In genomic region chr7:113872846-113873245, GRCm38 (mm10) we compare ENCODE assay signal across 22 mouse cellular contexts.
"Had no signal": no experiment of that assay in that cellular context is flagged by ENCODE, and none has a peak within 500 bp of the region (broad histone marks: within the 10 kb centered on the region; RNA-seq: fewer than 3 reads in every experiment).

No protein-coding gene starts in this region.

- H3K4me1 ChIP-seq: limb, embryonic 10.5 days; limb, embryonic 13.5 days; liver, embryonic 12.5 days; liver, embryonic 15.5 days; lung, embryonic 15.5 days; megakaryocyte, embryonic 14.5 days; midbrain, embryonic 10.5 days; midbrain, embryonic 13.5 days had no signal

- H3K9me3 ChIP-seq: limb, embryonic 10.5 days; limb, embryonic 13.5 days; liver, embryonic 12.5 days; liver, embryonic 15.5 days; lung, embryonic 15.5 days; megakaryocyte, embryonic 14.5 days; midbrain, embryonic 10.5 days; midbrain, embryonic 13.5 days; neural tube, embryonic 13.5 days had no signal

- H3K9ac ChIP-seq: limb, embryonic 13.5 days; liver, embryonic 12.5 days; liver, embryonic 15.5 days; lung, embryonic 15.5 days; midbrain, embryonic 13.5 days; neural tube, embryonic 13.5 days had no signal

- H3K4me3 ChIP-seq: layer of hippocampus, adult 2 months; limb, embryonic 10.5 days; limb, embryonic 13.5 days; liver, embryonic 12.5 days; liver, embryonic 15.5 days; lung, embryonic 15.5 days; megakaryocyte, embryonic 14.5 days; midbrain, embryonic 10.5 days; midbrain, embryonic 13.5 days; myocyte; neural tube, embryonic 13.5 days had no signal

- H3K27me3 ChIP-seq: limb, embryonic 13.5 days; liver, embryonic 12.5 days; liver, embryonic 15.5 days; lung, embryonic 15.5 days; megakaryocyte, embryonic 14.5 days; midbrain, embryonic 13.5 days; neural tube, embryonic 13.5 days had no signal

- ATAC-seq: liver, embryonic 12.5 days; midbrain, embryonic 13.5 days; midbrain, embryonic 16.5 days had no signal

- DNase-seq: kidney, postnatal 14 days; layer of hippocampus, adult 9-11 months; liver; lung, adult 18-20 months; lung, postnatal 10 days; lung, postnatal 36 days; retina, postnatal 1 day; right cerebral cortex, postnatal 25 days; thymus, adult 18-20 months; thymus, postnatal 36 days had no signal

- H3K36me3 ChIP-seq: limb, embryonic 10.5 days; limb, embryonic 13.5 days; liver, embryonic 12.5 days; liver, embryonic 15.5 days; lung, embryonic 15.5 days; midbrain, embryonic 10.5 days; midbrain, embryonic 13.5 days; neural tube, embryonic 13.5 days had no signal

- H3K27ac ChIP-seq: layer of hippocampus, adult 2 months; limb, embryonic 10.5 days; limb, embryonic 13.5 days; liver, embryonic 12.5 days; liver, embryonic 15.5 days; lung, embryonic 15.5 days; midbrain, embryonic 10.5 days; midbrain, embryonic 13.5 days; neural tube, embryonic 13.5 days had no signal

- H3K4me2 ChIP-seq: limb, embryonic 13.5 days; liver, embryonic 12.5 days; liver, embryonic 15.5 days; lung, embryonic 15.5 days; midbrain, embryonic 13.5 days; neural tube, embryonic 13.5 days had no signal
